Mouse (Mus musculus): ENCODE results near the gene Scyl2. TPM values are rescaled to one million over a fixed set of nuclear protein-coding genes. Genes with fewer than 3 reads are reported as not detected.

Scyl2 gene
- total and polyA plus RNA-seq, 2 experiments from 2014 or later: 3.7 to 43.0 TPM

DNA sequence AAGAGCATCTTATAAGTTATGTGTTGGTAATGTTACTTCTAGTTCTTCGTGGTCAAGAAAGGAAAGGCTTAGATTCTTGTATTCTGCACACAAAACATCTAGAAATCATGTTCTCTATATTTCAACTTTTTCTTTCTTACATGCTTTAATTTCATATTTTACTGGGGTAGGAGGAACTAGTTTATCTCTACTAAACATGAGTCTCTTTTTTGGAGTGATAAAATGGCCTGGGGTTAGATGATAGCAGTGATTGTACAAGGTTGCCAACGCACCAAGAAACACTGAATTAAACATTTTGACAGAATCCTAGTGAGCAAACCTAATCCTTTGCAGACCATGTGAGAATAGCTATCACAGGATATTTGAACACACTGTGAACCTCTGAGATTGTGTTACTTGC lies 1.4 kb upstream of the Scyl2 start:
- Histone ChIP-seq H3K36me3 (replicated peaks; ENCODE audit: control insufficient read depth, insufficient read depth, low read length) (no peaks in the 10 kb centered on the region), H3K4me1 (ENCODE audit: control insufficient read depth, insufficient read depth) (peaks cover 6% of the 10 kb centered on the region; the same call in 1 of the 2 replicates), H3K4me3 (ENCODE audit: low read depth, low read length) (no peak overlapping the region), H3K9ac (replicated peaks; ENCODE audit: low read depth, low read length) (no peak overlapping the region), H3K4me2 (ENCODE audit: low read depth, low read length) (no peak overlapping the region), H3K9me3 (replicated peaks; ENCODE audit: control insufficient read depth, low read length) (no peaks in the 10 kb centered on the region), H3K27ac (ENCODE audit: low read depth) (no peak overlapping the region), H3K27me3 (ENCODE audit: control insufficient read depth, insufficient read depth, low read length) (no peaks in the 10 kb centered on the region)
- 68% methylated on average over 2 of the region's 2 CpGs for WGBS
- no peak for DNase-seq (ENCODE audit: low spot score)
- TF ChIP-seq EP300 (IDR thresholded peaks at IDR 0.05; ENCODE audit: low read depth) (no peak), CTCF (IDR thresholded peaks at IDR 0.05; ENCODE audit: low read depth) (no peak)
- ATAC-seq (ENCODE audit: insufficient read depth, low read depth): no peak

DNA sequence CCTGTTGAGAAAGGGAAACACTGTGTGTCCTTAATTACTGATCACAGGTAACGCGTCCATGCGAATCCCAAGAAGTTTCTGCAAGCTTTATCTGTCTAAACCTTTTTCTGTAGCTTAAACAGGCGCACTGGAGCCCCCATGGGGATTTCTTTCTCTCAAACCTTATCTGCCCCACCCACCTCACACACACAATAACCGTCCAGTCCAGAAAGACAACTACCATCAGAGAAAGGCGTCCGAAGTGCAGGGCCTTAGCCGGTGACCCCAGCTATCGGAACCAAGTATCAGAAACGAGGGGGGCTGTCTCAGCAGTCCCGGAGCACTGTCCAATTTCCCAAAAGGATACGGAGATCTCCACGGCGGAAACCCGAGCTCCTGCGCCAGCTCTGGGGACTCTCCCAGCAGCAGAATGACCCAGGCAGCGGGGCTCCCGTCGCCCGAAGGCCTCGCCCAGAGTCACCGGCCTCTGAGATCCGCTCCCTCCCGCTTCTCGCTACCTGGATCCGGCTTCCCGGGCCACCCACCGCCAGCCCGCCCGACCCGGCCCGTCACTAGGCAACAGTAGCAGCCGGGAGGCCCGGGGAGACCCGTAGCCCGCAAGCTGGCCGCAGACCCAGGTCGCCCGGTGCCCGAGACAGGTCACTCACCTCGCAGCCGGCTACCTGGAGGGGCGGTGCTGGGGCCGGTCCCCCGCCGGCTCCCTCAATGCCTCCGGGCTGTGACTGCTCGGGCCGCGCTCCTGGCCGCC lies 520 bp downstream of the Scyl2 start:
- 2% methylated on average over 39 of the region's 51 CpGs for WGBS
- ATAC-seq (ENCODE audit: insufficient read depth, low read depth): peak; percentile 54
- Histone ChIP-seq H3K27me3 (ENCODE audit: control insufficient read depth, insufficient read depth, low read length) (no peaks in the 10 kb centered on the region), H3K36me3 (replicated peaks; ENCODE audit: control insufficient read depth, insufficient read depth, low read length) (no peaks in the 10 kb centered on the region), H3K4me3 (ENCODE audit: low read depth, low read length) (peak overlapping the region; percentile 77), H3K4me2 (ENCODE audit: low read depth, low read length) (peak overlapping the region; percentile 74), H3K9me3 (replicated peaks; ENCODE audit: control insufficient read depth, low read length) (no peaks in the 10 kb centered on the region), H3K4me1 (ENCODE audit: control insufficient read depth, insufficient read depth) (peaks cover 6% of the 10 kb centered on the region; the same call in 1 of the 2 replicates), H3K27ac (ENCODE audit: low read depth) (peak overlapping the region; percentile 11), H3K9ac (replicated peaks; ENCODE audit: low read depth, low read length) (peak overlapping the region; percentile 79)
- peak; percentile 11 for DNase-seq (ENCODE audit: low spot score)
- TF ChIP-seq EP300 (IDR thresholded peaks at IDR 0.05; ENCODE audit: low read depth) (no peak), CTCF (IDR thresholded peaks at IDR 0.05; ENCODE audit: low read depth) (no peak)

DNA sequence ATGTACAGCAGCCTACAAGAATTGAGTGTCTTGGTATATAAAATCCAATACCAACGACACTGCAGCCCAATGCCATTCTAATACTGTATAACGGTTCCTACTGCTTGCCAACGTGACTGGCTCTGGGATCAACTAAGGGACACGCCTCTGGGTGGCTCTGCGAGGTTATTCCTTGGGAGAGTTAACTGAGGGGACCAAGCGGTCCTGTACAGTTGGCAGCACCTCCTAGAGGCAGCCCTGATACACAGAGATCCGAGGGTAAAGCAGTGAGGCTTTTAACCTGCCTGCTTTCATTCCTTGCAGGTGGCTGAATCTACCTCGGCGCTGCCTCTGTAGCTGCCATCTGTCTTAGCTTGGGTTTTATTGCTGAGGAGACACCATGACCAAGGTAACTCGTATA lies 3.1 kb downstream of the Scyl2 start:
- no peak for TF ChIP-seq EP300 (IDR thresholded peaks at IDR 0.05; ENCODE audit: low read depth)
- no peak for TF ChIP-seq CTCF (IDR thresholded peaks at IDR 0.05; ENCODE audit: low read depth)

DNA sequence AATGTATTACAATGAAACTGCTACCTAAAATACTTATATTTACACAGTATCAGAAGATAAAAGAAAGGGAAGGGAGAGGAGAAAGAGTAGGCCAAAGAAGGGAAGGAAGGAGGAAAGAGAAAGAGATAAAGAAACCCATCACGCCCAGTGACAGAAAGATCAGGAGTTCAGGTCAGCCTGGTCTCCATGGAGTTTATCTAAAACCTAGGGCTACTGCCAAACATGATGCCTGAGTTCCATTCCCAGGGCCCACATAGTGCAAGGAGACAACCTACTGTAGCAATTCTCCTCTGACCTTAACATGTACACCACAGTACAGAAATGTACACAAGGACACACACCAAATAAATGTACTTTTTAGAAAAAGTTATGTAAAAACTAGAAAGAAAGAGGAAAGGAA lies 3.9 kb downstream of the Scyl2 start:
- Histone ChIP-seq H3K4me3 (ENCODE audit: low read depth, low read length) (no peak overlapping the region), H3K36me3 (replicated peaks; ENCODE audit: control insufficient read depth, insufficient read depth, low read length) (peaks cover 4% of the 10 kb centered on the region; the same call in 1 of the 2 replicates), H3K27ac (ENCODE audit: low read depth) (no peak overlapping the region), H3K4me1 (ENCODE audit: control insufficient read depth, insufficient read depth) (peaks cover 6% of the 10 kb centered on the region; the same call in 1 of the 2 replicates), H3K27me3 (ENCODE audit: control insufficient read depth, insufficient read depth, low read length) (no peaks in the 10 kb centered on the region), H3K4me2 (ENCODE audit: low read depth, low read length) (no peak overlapping the region), H3K9ac (replicated peaks; ENCODE audit: low read depth, low read length) (no peak overlapping the region), H3K9me3 (replicated peaks; ENCODE audit: control insufficient read depth, low read length) (no peaks in the 10 kb centered on the region)
- 29% methylated on average over 1 of the region's 1 CpGs for WGBS
- no peak for DNase-seq (ENCODE audit: low spot score)
- no peak for ATAC-seq (ENCODE audit: insufficient read depth, low read depth)
- TF ChIP-seq EP300 (IDR thresholded peaks at IDR 0.05; ENCODE audit: low read depth) (no peak), CTCF (IDR thresholded peaks at IDR 0.05; ENCODE audit: low read depth) (no peak)

More for the DNA sequence above, 3.1 kb downstream of the Scyl2 start:
- 81% methylated on average over 10 of the region's 10 CpGs for WGBS
- no peak overlapping the region for H3K4me2 ChIP-seq (ENCODE audit: low read depth, low read length)
- DNase-seq (ENCODE audit: low spot score): no peak
- no peaks in the 10 kb centered on the region for H3K9me3 ChIP-seq (replicated peaks; ENCODE audit: control insufficient read depth, low read length)
- no peaks in the 10 kb centered on the region for H3K36me3 ChIP-seq (replicated peaks; ENCODE audit: control insufficient read depth, insufficient read depth, low read length)
- peaks cover 6% of the 10 kb centered on the region; the same call in 1 of the 2 replicates for H3K4me1 ChIP-seq (ENCODE audit: control insufficient read depth, insufficient read depth)
- H3K27ac ChIP-seq (ENCODE audit: low read depth): no peak overlapping the region
- no peaks in the 10 kb centered on the region for H3K27me3 ChIP-seq (ENCODE audit: control insufficient read depth, insufficient read depth, low read length)
- no peak for ATAC-seq (ENCODE audit: insufficient read depth, low read depth)
- no peak overlapping the region for H3K9ac ChIP-seq (replicated peaks; ENCODE audit: low read depth, low read length)
- H3K4me3 ChIP-seq (ENCODE audit: low read depth, low read length): no peak overlapping the region

DNA sequence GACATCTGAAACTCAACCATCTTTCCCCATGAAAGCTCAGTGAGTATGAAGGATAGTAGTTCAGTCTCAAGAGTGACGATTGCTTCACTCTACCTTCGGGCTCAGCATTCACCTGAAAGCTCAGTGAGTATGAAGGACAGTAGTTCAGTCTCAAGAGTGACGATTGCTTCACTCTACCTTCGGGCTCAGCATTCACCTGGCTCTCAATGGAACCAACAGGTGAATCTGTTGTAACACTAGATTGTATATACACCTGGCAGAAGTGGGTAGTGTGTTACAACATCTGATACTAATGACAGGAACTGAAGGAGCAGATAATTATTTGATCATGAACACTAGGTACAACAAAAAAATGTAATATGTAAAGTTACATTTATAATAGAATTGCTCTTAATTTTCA lies 4.4 kb downstream of the Scyl2 start:
- ATAC-seq (ENCODE audit: insufficient read depth, low read depth): no peak
- Histone ChIP-seq H3K27me3 (ENCODE audit: control insufficient read depth, insufficient read depth, low read length) (no peaks in the 10 kb centered on the region), H3K9ac (replicated peaks; ENCODE audit: low read depth, low read length) (no peak overlapping the region), H3K36me3 (replicated peaks; ENCODE audit: control insufficient read depth, insufficient read depth, low read length) (peaks cover 4% of the 10 kb centered on the region; the same call in 1 of the 2 replicates), H3K9me3 (replicated peaks; ENCODE audit: control insufficient read depth, low read length) (no peaks in the 10 kb centered on the region), H3K4me2 (ENCODE audit: low read depth, low read length) (no peak overlapping the region), H3K4me1 (ENCODE audit: control insufficient read depth, insufficient read depth) (peaks cover 6% of the 10 kb centered on the region; the same call in 1 of the 2 replicates), H3K4me3 (ENCODE audit: low read depth, low read length) (no peak overlapping the region), H3K27ac (ENCODE audit: low read depth) (no peak overlapping the region)
- 89% methylated on average over 4 of the region's 4 CpGs for WGBS
- no peak for DNase-seq (ENCODE audit: low spot score)
- no peak for TF ChIP-seq EP300 (IDR thresholded peaks at IDR 0.05; ENCODE audit: low read depth)
- no peak for TF ChIP-seq CTCF (IDR thresholded peaks at IDR 0.05; ENCODE audit: low read depth)
